Mouse (Mus musculus) intestine, embryonic 16.5 days (tissue): ENCODE data around the gene Pappa. TPM values are rescaled to one million over a fixed set of nuclear protein-coding genes. Genes with fewer than 3 reads are reported as not detected.

ENCODE experiments used
- ATAC-seq: fragments of 200-750 bp; cut with Nextera tagmentation; 2 replicates; pipeline ENCODE4 v1.8.0; 2017; ENCODE audit warnings: moderate TSS enrichment, moderate library complexity
- H3K27ac ChIP-seq: fragments of 300-500 bp; sonication (generic); 2 replicates; pipeline ENCODE4 v1.5.1; 2014; ENCODE audit warnings: mild to moderate bottlenecking, low read length
- H3K27me3 ChIP-seq: fragments of 300-500 bp; sonication (generic); replicated peaks from 2 replicates; pipeline ENCODE4 v1.6.1; 2014; ENCODE audit warnings: low read length, control low read depth, mixed read lengths; ENCODE audit not compliant: control insufficient read depth, insufficient read depth
- H3K36me3 ChIP-seq: fragments of 300-500 bp; sonication (generic); 2 replicates; pipeline ENCODE4 v1.6.1; 2014; ENCODE audit warnings: low read length, control low read depth; ENCODE audit not compliant: control insufficient read depth, insufficient read depth
- H3K4me1 ChIP-seq: fragments of 300-500 bp; sonication (generic); 2 replicates; pipeline ENCODE4 v1.6.1; 2014; ENCODE audit warnings: low read length, control low read depth, mixed read lengths; ENCODE audit not compliant: control insufficient read depth, insufficient read depth
- H3K4me2 ChIP-seq: fragments of 300-500 bp; sonication (generic); 2 replicates; pipeline ENCODE4 v1.6.1; 2014; ENCODE audit warnings: low read depth, low read length, control low read depth
- H3K4me3 ChIP-seq: fragments of 300-500 bp; sonication (generic); 2 replicates; pipeline ENCODE4 v1.5.1; 2014; ENCODE audit warnings: mild to moderate bottlenecking, low read length
- H3K9ac ChIP-seq: fragments of 300-500 bp; sonication (generic); 2 replicates; pipeline ENCODE4 v1.6.1; 2014; ENCODE audit warnings: low read depth, low read length
- H3K9me3 ChIP-seq: fragments of 300-500 bp; sonication (generic); 2 replicates; pipeline ENCODE4 v1.6.1; 2016; ENCODE audit warnings: low read length, control low read depth; ENCODE audit not compliant: control insufficient read depth
- WGBS: fragments of 180-500 bp; shearing (Covaris S2); extraction: QIAGEN DNeasy Blood & Tissue Kit; methylation state at CpG from one replicate; pipeline ENCODE4 v1.1.7; 2014; 5-methylcytosine and 5-hydroxymethylcytosine counted together
- polyA plus RNA-seq: library from polyadenylated mRNA; unstranded; fragments of >200 nt; fragmentation: Nextera tagmentation; extraction: Ambion mirVana; gene quantifications from 2 replicates; pipeline ENCODE4 v1.2.1, GENCODE M21; 2015

Gene Pappa
- polyA plus RNA-seq, 1 experiment from 2014 or later = 0.61 TPM

DNA sequence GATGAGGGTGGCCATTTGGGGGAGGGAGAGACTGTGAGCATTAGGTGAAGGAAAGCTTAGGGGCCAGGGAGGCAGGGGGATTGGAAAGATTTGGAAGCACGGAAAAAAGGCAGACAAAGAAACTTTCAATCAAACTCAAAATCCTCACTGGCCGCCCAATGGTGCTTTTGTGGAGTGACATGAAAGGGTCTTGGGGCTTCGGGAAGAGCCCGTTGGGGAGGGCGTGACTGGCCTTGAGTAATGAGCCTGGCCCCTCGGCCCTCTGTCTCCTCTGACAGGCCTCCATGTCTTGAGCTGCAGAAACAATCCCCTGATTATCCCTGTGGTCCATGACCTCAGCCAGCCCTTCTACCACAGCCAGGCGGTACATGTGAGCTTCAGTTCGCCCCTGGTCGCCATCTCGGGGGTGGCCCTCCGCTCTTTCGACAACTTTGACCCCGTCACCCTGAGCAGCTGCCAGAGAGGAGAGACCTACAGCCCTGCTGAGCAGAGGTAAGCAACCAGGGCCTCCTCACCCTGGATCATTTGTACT is 173.1 kb downstream of the Pappa start:
- H3K9ac ChIP-seq = no peak overlapping the region
- no peak for ATAC-seq
- H3K9me3 ChIP-seq = no peaks in the 10 kb centered on the region
- H3K27me3 ChIP-seq = no peaks in the 10 kb centered on the region
- WGBS = 48% methylated on average over 13 of the region's 13 CpGs
- no peaks in the 10 kb centered on the region for H3K4me1 ChIP-seq
- H3K4me3 ChIP-seq = no peak overlapping the region
- H3K27ac ChIP-seq = no peak overlapping the region
- H3K36me3 ChIP-seq = no peaks in the 10 kb centered on the region
- H3K4me2 ChIP-seq = no peak overlapping the region

DNA sequence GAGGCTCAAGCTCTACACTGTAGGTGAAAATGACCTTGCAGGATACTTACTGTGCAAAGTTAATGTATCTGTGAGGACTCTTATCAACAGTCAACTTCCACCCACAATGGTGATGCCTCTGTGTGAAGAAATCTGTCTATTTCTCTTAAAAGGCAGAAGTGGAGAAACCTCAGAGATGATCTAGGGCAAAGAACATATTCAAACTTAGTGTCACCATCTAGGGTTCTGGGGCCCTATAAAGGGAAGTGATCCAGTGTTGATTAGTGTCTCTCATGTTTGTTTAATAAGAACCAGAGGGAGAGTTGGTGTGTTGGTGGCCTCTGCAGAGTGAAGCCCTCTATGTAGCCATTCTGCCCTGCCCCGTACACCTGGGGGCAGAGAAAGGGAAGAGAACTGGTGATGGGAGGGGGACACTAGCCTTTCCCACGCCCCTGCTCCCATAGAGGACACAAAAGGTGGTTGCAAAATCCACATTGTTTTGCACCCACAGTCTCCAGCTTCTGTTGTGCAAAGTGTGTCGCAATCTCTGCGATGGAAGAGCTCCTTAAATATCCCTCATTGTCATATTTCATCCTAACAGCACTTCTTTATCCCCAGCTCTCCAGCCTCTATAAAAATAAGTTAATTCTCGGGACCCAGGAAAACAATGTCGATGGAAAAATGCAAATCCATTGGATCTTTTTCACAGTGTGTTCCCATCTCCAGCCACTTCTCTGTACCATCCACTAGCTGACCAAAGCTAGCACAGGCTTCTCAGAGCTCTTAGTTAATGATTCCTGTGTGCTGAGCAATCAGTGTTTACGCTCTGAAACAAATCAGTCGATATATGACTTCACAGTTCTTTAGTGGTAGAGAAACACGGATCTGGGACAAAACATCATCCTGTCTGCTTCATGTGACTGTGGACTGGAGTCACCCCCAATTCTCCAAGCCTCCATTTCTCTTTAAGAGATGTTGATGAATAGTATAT is 174.5 kb downstream of the Pappa start:
- Histone ChIP-seq H3K27me3 (no peaks in the 10 kb centered on the region), H3K9me3 (no peaks in the 10 kb centered on the region), H3K4me1 (no peaks in the 10 kb centered on the region), H3K4me3 (no peak overlapping the region), H3K36me3 (no peaks in the 10 kb centered on the region), H3K27ac (no peak overlapping the region), H3K9ac (no peak overlapping the region), H3K4me2 (no peak overlapping the region)
- no peak for ATAC-seq
- 59% methylated on average over 9 of the region's 9 CpGs for WGBS

DNA sequence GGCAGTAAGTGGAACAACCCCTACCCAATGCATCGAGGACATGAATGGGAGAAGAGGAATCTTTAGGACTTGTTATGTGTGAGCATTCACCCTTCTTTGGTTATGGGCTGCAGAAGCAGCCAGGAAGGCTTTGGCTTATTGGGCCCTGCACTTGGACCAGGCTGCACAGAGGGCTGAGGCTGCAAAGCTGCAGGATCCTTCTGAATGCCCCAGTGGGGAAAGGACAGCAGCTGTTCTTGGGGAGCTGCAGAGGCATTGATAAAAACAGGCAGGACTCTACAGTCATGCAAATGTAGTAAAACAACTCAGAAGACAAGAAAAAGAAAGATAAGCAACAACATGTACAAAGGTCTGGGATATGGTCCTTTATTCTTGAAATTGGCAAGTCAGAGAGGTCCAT is 175.4 kb downstream of the Pappa start:
- H3K4me1 ChIP-seq = no peaks in the 10 kb centered on the region
- H3K9ac ChIP-seq = no peak overlapping the region
- no peak overlapping the region for H3K4me3 ChIP-seq
- H3K9me3 ChIP-seq = no peaks in the 10 kb centered on the region
- 78% methylated on average over 1 of the region's 1 CpGs for WGBS
- H3K27ac ChIP-seq = no peak overlapping the region
- no peak for ATAC-seq
- no peak overlapping the region for H3K4me2 ChIP-seq
- H3K36me3 ChIP-seq = no peaks in the 10 kb centered on the region
- no peaks in the 10 kb centered on the region for H3K27me3 ChIP-seq

DNA sequence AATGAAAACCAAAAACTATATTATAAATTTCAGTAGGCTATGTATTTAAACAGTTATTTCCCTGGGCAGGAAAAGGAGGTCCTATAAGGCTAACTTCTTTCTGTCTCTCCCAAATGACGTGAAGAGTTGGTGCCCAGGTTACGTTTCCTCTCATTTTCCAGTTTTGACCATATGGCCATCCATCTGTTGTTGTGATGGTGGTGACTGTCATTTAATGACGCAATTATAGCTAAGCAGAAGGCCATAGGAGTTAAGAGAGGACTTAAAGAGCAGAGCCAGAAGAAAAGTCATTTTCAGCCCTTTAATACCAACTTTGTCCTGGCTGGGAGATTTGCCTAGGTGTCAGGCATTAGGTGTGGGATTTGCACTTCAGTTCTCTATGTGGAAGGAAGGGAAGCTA is 176.5 kb downstream of the Pappa start:
- no peaks in the 10 kb centered on the region for H3K9me3 ChIP-seq
- no peaks in the 10 kb centered on the region for H3K4me1 ChIP-seq
- H3K27ac ChIP-seq = no peak overlapping the region
- H3K4me2 ChIP-seq = no peak overlapping the region
- 75% methylated on average over 3 of the region's 3 CpGs for WGBS
- no peaks in the 10 kb centered on the region for H3K27me3 ChIP-seq
- H3K4me3 ChIP-seq = no peak overlapping the region
- ATAC-seq = no peak
- H3K9ac ChIP-seq = no peak overlapping the region
- H3K36me3 ChIP-seq = no peaks in the 10 kb centered on the region

DNA sequence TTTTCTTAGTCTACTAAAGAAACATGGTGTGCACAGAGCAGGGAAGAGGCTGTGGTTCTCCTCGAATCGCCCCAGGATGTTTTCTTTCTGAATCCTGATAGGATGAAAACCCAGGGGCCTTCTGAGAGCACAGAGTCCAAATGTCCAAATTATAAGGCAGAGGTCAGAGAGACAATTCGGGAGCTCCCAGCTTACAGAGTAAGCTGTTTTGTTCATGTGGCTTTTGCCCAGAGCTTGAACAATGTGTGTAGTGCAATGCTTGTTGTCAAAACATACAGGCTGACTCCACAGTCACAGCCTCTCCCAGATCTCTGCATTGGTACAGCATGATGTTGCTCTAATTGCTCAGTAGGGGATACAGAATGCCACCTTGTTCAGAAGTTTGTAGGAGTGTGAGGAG is 178.7 kb downstream of the Pappa start:
- no peak for ATAC-seq
- no peaks in the 10 kb centered on the region for H3K27me3 ChIP-seq
- H3K9ac ChIP-seq = no peak overlapping the region
- H3K36me3 ChIP-seq = no peaks in the 10 kb centered on the region
- no peak overlapping the region for H3K4me3 ChIP-seq
- no peak overlapping the region for H3K27ac ChIP-seq
- H3K4me1 ChIP-seq = no peaks in the 10 kb centered on the region
- WGBS = 72% methylated on average over 3 of the region's 3 CpGs
- no peak overlapping the region for H3K4me2 ChIP-seq
- no peaks in the 10 kb centered on the region for H3K9me3 ChIP-seq

DNA sequence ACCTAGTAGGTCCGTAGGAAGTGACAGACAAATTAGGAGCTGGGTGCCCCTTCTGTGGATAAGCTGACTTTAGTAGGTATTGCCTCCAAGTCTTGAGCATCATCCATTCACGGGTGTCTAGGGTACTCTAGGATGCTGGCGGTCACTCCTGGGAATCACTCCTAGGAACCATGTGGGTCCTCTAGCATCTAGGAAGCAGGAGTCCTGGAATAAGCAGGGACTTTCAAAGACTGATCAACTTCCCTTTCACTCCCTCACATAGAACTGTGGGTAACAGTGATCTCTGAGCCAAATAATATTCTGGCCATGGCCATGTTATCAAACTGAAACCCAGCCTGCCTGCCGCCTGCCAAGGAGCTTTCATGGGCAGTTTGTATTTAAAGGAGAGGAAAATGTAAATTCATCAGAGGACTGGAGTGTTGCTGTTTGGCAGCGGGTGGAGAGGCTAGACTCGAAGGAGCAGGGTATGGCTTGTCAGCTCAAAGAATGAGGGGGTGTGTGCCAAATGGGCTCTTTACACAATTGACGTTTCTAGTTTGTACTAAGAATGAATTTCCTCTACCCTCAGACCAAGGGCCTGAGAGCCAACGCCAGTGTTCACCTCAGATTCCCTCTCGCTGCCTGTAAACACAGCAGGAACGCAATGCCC is 194.0 kb downstream of the Pappa start:
- no peaks in the 10 kb centered on the region for H3K27me3 ChIP-seq
- ATAC-seq = no peak
- no peak overlapping the region for H3K4me3 ChIP-seq
- H3K27ac ChIP-seq = no peak overlapping the region
- WGBS = 65% methylated on average over 10 of the region's 10 CpGs
- no peaks in the 10 kb centered on the region for H3K9me3 ChIP-seq
- H3K9ac ChIP-seq = no peak overlapping the region
- no peaks in the 10 kb centered on the region for H3K4me1 ChIP-seq
- no peak overlapping the region for H3K4me2 ChIP-seq
- H3K36me3 ChIP-seq = no peaks in the 10 kb centered on the region

DNA sequence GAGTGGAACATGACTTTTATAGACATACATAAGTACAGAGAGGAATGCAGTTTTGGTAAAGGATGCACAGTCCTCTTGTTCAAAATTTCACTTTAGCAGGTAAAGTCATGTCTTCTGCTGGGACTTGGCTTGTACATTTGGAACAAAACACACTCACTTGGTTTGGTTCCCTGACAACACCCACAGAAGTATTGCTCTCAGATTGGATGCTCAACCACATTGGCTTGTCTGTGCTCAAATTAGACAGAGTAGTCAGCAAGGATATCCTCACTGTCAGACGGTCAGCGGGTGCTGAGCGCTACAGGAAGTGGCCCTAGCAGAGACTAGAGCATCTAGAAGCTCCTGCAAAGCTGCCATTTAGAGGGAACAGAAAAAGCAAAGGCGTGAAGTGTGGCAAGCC is 197.4 kb downstream of the Pappa start:
- 82% methylated on average over 4 of the region's 4 CpGs for WGBS
- no peaks in the 10 kb centered on the region for H3K9me3 ChIP-seq
- no peak for ATAC-seq
- H3K9ac ChIP-seq = no peak overlapping the region
- H3K4me3 ChIP-seq = no peak overlapping the region
- no peaks in the 10 kb centered on the region for H3K36me3 ChIP-seq
- H3K4me2 ChIP-seq = no peak overlapping the region
- no peaks in the 10 kb centered on the region for H3K4me1 ChIP-seq
- no peaks in the 10 kb centered on the region for H3K27me3 ChIP-seq
- no peak overlapping the region for H3K27ac ChIP-seq

DNA sequence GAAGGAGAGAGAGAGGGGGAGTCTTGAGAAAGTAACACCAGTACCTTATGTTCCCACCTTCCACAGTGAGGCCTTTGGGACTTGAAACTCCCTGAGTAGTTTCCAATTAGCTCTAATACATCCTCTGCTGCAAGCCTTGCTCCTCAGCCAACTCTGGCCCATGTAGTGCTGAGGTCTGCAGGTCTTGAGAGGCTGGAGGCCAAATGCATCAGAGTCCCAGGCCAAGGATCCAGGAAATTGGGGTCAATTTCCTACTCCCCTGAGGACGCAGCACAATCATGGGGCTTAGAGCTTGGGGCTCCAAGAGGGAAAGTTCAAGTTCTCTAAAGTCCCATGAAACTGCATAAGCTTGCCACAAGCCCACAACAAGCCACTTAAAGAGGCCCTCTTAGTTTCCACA is 198.0 kb downstream of the Pappa start:
- Histone ChIP-seq H3K27me3 (no peaks in the 10 kb centered on the region), H3K4me3 (no peak overlapping the region), H3K9ac (no peak overlapping the region), H3K4me1 (no peaks in the 10 kb centered on the region), H3K4me2 (no peak overlapping the region), H3K9me3 (no peaks in the 10 kb centered on the region), H3K36me3 (no peaks in the 10 kb centered on the region), H3K27ac (no peak overlapping the region)
- ATAC-seq = no peak
- WGBS = 79% methylated on average over 1 of the region's 1 CpGs

DNA sequence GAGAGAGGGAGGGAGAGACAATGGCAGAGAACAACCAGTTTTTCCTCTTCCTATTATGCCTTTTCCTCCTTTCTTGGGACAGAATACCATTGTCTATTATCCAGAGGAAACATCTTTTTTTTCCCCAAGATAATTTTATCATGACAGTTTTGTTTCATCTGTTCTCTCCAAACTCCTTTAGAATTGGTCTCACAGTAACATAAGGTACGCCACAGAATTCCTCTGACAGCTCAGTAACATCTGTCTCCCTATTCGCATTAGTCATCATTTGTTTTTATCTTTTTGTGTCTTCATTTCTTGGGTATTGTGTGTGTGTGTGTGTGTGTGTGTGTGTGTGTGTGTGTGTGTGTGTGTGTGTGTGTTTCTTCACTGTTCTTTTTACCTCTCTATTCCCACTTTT is 201.8 kb downstream of the Pappa start:
- ATAC-seq = no peak
- Histone ChIP-seq H3K9me3 (no peaks in the 10 kb centered on the region), H3K27ac (no peak overlapping the region), H3K4me1 (no peaks in the 10 kb centered on the region), H3K4me3 (no peak overlapping the region), H3K9ac (no peak overlapping the region), H3K27me3 (no peaks in the 10 kb centered on the region), H3K36me3 (no peaks in the 10 kb centered on the region), H3K4me2 (no peak overlapping the region)
- 95% methylated on average over 2 of the region's 2 CpGs for WGBS
